Mouse (Mus musculus): ENCODE measurements around the gene Oxtr. TPM values are rescaled to one million over a fixed set of nuclear protein-coding genes. Genes with fewer than 3 reads are reported as not detected.

Gene Oxtr
- total and polyA plus RNA-seq, 2 experiments from 2014 or later, result 3.5 to 6.7 TPM

DNA sequence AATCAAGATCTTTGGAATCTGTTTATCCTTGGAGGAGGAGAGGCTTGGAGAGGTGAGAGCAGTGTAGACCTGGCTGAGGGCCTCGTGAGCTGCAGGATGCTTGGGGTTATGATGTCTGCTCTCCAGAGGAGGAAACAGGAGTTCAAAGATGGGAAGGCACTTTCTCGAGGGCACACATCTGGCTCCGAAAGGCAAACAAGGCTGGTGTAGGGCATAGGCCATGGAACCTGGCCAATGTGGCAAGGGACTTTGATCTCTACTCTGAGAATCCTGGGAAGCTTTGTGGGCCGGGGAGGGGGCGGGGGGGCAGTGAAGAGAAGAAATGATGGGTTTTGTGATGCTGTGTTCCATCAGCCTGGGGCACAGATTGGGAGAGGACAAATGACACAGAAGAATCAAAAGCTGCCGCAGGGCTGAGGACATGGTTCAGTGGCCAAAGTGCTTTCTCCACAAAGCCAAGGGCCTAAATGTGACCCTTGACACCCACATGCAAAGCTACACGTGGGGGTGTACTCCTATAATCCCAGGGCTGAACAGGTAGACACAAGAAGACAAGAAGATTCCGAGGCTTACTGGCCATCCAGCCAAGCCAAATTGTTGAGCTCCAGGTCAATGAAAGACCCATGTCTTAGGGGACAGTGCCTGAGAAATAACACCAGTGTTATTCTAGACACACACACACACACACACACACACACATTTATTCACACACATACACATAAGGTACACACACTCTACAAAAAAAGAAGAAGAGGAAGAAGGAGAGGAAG is 6.7 kb upstream of the Oxtr start:
- 72% methylated on average over 8 of the region's 8 CpGs for WGBS

DNA sequence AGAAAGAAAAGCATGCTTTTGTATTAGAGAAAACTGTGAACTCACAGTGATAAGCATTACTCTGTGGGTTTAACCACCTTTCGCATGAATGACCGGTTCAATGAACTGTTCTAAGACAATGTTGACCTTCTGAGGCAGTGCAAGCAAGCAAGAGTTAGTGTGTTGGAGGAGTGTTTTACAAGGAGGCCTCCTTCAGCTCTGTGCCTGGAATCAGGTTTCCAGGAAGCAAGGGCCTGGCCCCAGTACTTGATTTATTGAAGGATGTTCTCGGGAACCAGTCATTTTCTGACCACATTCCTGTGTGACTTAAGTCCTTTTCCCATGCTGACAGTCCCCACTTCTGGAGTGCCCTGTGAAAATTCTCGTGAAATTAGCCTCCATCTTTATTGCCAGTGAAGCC is 5.5 kb upstream of the Oxtr start:
- no peaks in the 10 kb centered on the region for H3K4me1 ChIP-seq (ENCODE audit: insufficient read depth)
- H3K36me3 ChIP-seq (ENCODE audit: insufficient read depth), result no peaks in the 10 kb centered on the region
- no peaks in the 10 kb centered on the region for H3K9me3 ChIP-seq (ENCODE audit: low read length)
- ATAC-seq (no peak), DNase-seq (no peak)
- H3K4me3 ChIP-seq (ENCODE audit: low read depth, low read length), result no peak overlapping the region
- no peak overlapping the region for H3K9ac ChIP-seq
- no peak for TF ChIP-seq CTCF (IDR thresholded peaks at IDR 0.05; ENCODE audit: low read depth)
- WGBS, result 61% methylated on average over 4 of the region's 4 CpGs
- no peak overlapping the region for H3K4me2 ChIP-seq (ENCODE audit: low read depth)
- H3K27me3 ChIP-seq (ENCODE audit: insufficient read depth, low read length), result peaks cover under 1% of the 10 kb centered on the region
- H3K27ac ChIP-seq (ENCODE audit: low read depth, low read length), result no peak overlapping the region

More for the DNA sequence above, 6.7 kb upstream of the Oxtr start:
- DNase-seq, result no peak
- no peak for ATAC-seq
- Histone ChIP-seq H3K27ac (ENCODE audit: low read depth, low read length) (no peak overlapping the region), H3K9ac (no peak overlapping the region), H3K36me3 (ENCODE audit: insufficient read depth) (no peaks in the 10 kb centered on the region), H3K27me3 (ENCODE audit: insufficient read depth, low read length) (no peaks in the 10 kb centered on the region), H3K4me1 (ENCODE audit: insufficient read depth) (no peaks in the 10 kb centered on the region), H3K4me3 (ENCODE audit: low read depth, low read length) (no peak overlapping the region), H3K4me2 (ENCODE audit: low read depth) (no peak overlapping the region), H3K9me3 (ENCODE audit: low read length) (no peaks in the 10 kb centered on the region)
- TF ChIP-seq CTCF (IDR thresholded peaks at IDR 0.05; ENCODE audit: low read depth), result no peak

DNA sequence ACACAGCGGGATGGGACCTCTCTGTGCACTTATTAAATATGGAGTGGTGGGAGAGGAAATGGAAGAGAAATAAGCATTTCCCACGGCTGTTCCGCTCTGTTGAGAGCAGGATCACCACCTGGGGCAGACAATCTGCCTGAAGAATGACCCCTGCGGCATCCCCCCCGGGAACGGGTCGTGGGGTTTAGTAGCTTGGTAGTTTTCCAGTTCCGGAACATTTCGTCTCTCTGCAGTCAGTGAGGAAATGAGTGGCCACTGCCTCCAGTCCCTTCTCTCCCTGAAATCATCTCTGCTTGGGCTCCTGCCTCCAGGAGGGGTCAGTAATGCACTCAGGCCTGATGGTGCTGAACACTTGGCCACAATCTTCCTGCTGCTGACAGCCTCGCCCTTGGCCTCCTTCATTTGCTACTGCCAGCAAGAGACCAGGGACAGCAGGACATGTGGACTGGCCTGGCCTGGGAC is 4.9 kb upstream of the Oxtr start:
- no peak overlapping the region for H3K27ac ChIP-seq (ENCODE audit: low read depth, low read length)
- 56% methylated on average over 10 of the region's 10 CpGs for WGBS
- H3K4me2 ChIP-seq (ENCODE audit: low read depth), result no peak overlapping the region
- TF ChIP-seq CTCF (IDR thresholded peaks at IDR 0.05; ENCODE audit: low read depth), result peak; percentile 46; the same call in 1 of the 2 replicates
- no peaks in the 10 kb centered on the region for H3K9me3 ChIP-seq (ENCODE audit: low read length)
- no peak for DNase-seq
- H3K9ac ChIP-seq, result no peak overlapping the region
- 0 out of 2 replicates have a peak, but pooled peaks cover 1% of the 10 kb centered on the region for H3K4me1 ChIP-seq (ENCODE audit: insufficient read depth)
- H3K4me3 ChIP-seq (ENCODE audit: low read depth, low read length), result no peak overlapping the region
- no peak for ATAC-seq
- H3K36me3 ChIP-seq (ENCODE audit: insufficient read depth), result no peaks in the 10 kb centered on the region
- H3K27me3 ChIP-seq (ENCODE audit: insufficient read depth, low read length), result peaks cover 6% of the 10 kb centered on the region

DNA sequence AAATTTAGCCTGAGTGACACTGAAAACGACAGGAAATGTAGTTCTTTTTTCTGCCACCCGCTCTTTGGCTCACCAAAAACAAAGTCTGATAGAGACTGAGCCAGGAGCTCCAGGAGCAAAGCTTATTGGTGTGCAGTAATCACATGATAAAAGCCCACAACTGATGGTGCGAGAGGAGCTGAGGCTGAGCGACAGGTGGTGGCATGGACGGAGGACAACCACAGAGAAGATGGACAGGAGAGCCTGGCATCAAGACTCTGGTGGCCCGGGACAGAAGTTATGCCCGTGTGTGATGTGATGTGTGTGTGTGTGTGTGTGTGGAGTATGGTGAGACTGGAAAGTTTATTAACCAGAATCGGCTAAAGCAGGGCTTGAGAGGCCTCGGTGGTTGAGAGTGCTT is 3.6 kb upstream of the Oxtr start:
- no peak overlapping the region for H3K9ac ChIP-seq
- 0 out of 2 replicates have a peak, but pooled peaks cover 4% of the 10 kb centered on the region for H3K4me1 ChIP-seq (ENCODE audit: insufficient read depth)
- WGBS, result 91% methylated on average over 9 of the region's 9 CpGs
- TF ChIP-seq CTCF (IDR thresholded peaks at IDR 0.05; ENCODE audit: low read depth), result no peak
- peaks cover 18% of the 10 kb centered on the region for H3K27me3 ChIP-seq (ENCODE audit: insufficient read depth, low read length)
- H3K4me2 ChIP-seq (ENCODE audit: low read depth), result no peak overlapping the region
- H3K27ac ChIP-seq (ENCODE audit: low read depth, low read length), result no peak overlapping the region
- H3K36me3 ChIP-seq (ENCODE audit: insufficient read depth), result no peaks in the 10 kb centered on the region
- H3K4me3 ChIP-seq (ENCODE audit: low read depth, low read length), result no peak overlapping the region
- DNase-seq (no peak), ATAC-seq (no peak)
- no peaks in the 10 kb centered on the region for H3K9me3 ChIP-seq (ENCODE audit: low read length)

DNA sequence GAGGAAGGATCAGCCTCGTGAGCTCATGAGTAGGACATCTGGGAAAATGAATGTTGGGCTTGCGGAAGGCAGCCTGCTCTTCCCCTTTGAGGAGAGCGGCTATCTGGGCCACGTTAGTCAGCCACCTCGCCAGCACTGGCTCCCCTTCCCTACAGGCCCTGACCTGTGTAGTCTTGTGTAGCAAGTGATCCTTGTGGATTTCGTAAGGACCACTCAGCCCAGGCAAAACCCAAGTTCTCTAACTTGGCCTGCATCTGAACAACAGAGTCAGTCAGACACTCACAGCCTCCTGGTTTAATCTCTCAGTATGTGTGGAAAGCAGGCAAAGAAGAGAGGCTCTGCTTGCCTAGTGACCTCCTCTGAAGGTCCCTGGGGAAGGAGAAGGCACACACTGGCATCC is 2.9 kb upstream of the Oxtr start:
- DNase-seq, result no peak
- H3K9ac ChIP-seq, result no peak overlapping the region
- no peaks in the 10 kb centered on the region for H3K36me3 ChIP-seq (ENCODE audit: insufficient read depth)
- H3K9me3 ChIP-seq (ENCODE audit: low read length), result no peaks in the 10 kb centered on the region
- H3K27me3 ChIP-seq (ENCODE audit: insufficient read depth, low read length), result peaks cover 24% of the 10 kb centered on the region
- WGBS, result 94% methylated on average over 6 of the region's 6 CpGs
- no peak overlapping the region for H3K27ac ChIP-seq (ENCODE audit: low read depth, low read length)
- no peak overlapping the region for H3K4me2 ChIP-seq (ENCODE audit: low read depth)
- no peak for ATAC-seq
- H3K4me1 ChIP-seq (ENCODE audit: insufficient read depth), result 0 out of 2 replicates have a peak, but pooled peaks cover 4% of the 10 kb centered on the region
- TF ChIP-seq CTCF (IDR thresholded peaks at IDR 0.05; ENCODE audit: low read depth), result no peak
- no peak overlapping the region for H3K4me3 ChIP-seq (ENCODE audit: low read depth, low read length)

DNA sequence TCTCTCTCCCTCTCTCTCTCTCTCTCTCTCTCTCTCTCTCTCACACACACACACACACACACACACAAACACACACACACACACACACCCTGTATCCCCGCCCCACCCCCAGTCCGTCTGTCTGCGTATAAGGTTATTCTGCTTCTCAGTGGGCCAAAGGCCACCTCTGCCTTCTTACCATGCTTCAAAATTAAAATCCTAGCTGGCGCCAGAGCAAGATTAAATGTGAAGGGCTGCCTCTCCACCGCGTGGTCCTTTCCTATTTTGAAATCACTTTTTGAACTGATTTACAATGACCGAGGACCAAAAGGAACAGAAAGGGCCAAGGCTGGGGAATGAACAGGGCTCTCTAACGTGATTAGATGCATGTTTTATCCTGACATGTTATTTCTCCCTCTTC is 1.8 kb upstream of the Oxtr start:
- DNase-seq, result no peak

DNA sequence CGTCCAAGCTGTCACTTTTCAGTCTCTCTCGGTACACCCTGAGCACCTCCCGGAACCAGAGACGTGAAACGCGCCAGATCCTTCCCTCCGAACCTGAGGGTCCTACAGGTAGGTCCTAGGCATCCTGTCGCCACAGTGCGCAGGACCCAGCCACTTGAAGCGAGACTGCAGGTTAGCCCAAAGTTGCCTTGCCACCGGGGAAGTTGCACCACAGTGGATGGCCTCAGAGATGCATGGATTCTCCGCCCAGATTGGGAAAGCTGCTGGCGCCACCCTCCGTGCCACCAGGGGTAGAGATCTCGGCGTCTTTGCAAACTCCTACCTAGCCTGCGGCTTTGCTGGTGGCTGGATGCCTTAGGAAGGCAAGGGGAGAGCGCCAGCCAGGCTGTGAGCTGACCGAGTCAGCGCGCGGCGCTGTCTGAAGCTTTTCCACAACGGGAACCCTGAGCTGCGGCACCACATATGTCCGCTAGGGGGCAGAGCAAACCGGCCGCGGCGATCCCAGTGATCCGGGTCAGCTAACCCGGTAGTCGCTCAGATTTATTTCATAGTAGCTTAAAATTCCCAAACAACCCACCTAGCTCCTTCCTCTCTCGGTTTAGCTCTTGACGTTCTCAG is 991 bp upstream of the Oxtr start:
- TF ChIP-seq CTCF (IDR thresholded peaks at IDR 0.05; ENCODE audit: low read depth), result peak; percentile 94
- peak; percentile 88 for DNase-seq
- 1% methylated on average over 35 of the region's 35 CpGs for WGBS
- Histone ChIP-seq H3K4me3 (ENCODE audit: low read depth, low read length) (peak overlapping the region; percentile 42), H3K9me3 (ENCODE audit: low read length) (no peaks in the 10 kb centered on the region), H3K9ac (peak overlapping the region; percentile 44), H3K4me2 (ENCODE audit: low read depth) (peak overlapping the region; percentile 72), H3K27ac (ENCODE audit: low read depth, low read length) (no peak overlapping the region), H3K36me3 (ENCODE audit: insufficient read depth) (no peaks in the 10 kb centered on the region), H3K27me3 (ENCODE audit: insufficient read depth, low read length) (peaks cover 24% of the 10 kb centered on the region), H3K4me1 (ENCODE audit: insufficient read depth) (0 out of 2 replicates have a peak, but pooled peaks cover 4% of the 10 kb centered on the region)
- ATAC-seq, result peak; percentile 75

More for the DNA sequence above, 1.8 kb upstream of the Oxtr start:
- Histone ChIP-seq H3K36me3 (ENCODE audit: insufficient read depth) (no peaks in the 10 kb centered on the region), H3K4me2 (ENCODE audit: low read depth) (no peak overlapping the region), H3K9me3 (ENCODE audit: low read length) (no peaks in the 10 kb centered on the region), H3K4me1 (ENCODE audit: insufficient read depth) (0 out of 2 replicates have a peak, but pooled peaks cover 4% of the 10 kb centered on the region), H3K27ac (ENCODE audit: low read depth, low read length) (no peak overlapping the region), H3K4me3 (ENCODE audit: low read depth, low read length) (no peak overlapping the region), H3K9ac (no peak overlapping the region), H3K27me3 (ENCODE audit: insufficient read depth, low read length) (peaks cover 24% of the 10 kb centered on the region)
- WGBS, result 65% methylated on average over 8 of the region's 8 CpGs
- no peak for TF ChIP-seq CTCF (IDR thresholded peaks at IDR 0.05; ENCODE audit: low read depth)
- ATAC-seq, result no peak
